Mouse (Mus musculus) heart, adult 2 months (tissue): ENCODE results near the gene Fam13a.

Source experiments
- CTCF ChIP-seq: fragments of 200-600 bp; IDR thresholded peaks from 2 replicates; pipeline ENCODE4 v1.8.1; 2022; ENCODE audit warnings: antibody characterized with exemption, mild to moderate bottlenecking, moderate library complexity
- EP300 ChIP-seq: fragments of 200-500 bp; IDR thresholded peaks from 2 replicates; pipeline ENCODE4 v1.6.1; 2011; ENCODE audit warnings: low read depth, low read length, control low read depth; ENCODE audit not compliant: insufficient read depth
- POLR2A ChIP-seq: fragments of 200-500 bp; IDR thresholded peaks from 2 replicates; pipeline ENCODE4 v1.6.1; 2011; ENCODE audit warnings: mild to moderate bottlenecking, low read depth, low read length, control low read depth; ENCODE audit not compliant: insufficient read depth

DNA sequence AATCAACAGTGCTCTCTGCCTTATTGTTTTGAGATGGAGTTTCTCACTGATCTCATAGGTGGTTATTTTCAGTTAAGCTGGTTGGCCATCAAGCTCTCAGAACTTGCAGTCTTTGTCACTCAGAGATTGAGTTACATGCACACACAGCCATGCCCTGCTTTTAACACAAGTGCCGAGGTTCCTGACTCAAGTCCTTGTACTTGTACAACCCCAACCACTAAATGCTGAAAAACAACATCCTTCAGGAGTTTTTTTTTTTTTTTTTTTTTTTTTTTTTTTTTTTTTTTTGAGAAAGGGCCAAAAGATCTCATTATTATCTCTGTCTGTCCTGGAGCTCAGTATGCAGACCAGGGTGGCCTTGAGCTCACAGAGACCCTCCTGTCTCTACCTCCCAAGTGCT is 4.5 kb downstream of the Fam13a start:
- TF ChIP-seq CTCF: no peak
- TF ChIP-seq POLR2A: no peak
- TF ChIP-seq EP300: no peak
